Mouse (Mus musculus): ENCODE data around the gene BC025920. TPM values are rescaled to one million over a fixed set of nuclear protein-coding genes. Genes with fewer than 3 reads are reported as not detected.
"Not testable (repeated sequence)": the region's sequence is repeated elsewhere in the genome, so short reads cannot be mapped to it uniquely, and the experiment has no call there.

Gene BC025920
- polyA plus RNA-seq, 1 experiment from 2014 or later = 2.3 TPM

DNA sequence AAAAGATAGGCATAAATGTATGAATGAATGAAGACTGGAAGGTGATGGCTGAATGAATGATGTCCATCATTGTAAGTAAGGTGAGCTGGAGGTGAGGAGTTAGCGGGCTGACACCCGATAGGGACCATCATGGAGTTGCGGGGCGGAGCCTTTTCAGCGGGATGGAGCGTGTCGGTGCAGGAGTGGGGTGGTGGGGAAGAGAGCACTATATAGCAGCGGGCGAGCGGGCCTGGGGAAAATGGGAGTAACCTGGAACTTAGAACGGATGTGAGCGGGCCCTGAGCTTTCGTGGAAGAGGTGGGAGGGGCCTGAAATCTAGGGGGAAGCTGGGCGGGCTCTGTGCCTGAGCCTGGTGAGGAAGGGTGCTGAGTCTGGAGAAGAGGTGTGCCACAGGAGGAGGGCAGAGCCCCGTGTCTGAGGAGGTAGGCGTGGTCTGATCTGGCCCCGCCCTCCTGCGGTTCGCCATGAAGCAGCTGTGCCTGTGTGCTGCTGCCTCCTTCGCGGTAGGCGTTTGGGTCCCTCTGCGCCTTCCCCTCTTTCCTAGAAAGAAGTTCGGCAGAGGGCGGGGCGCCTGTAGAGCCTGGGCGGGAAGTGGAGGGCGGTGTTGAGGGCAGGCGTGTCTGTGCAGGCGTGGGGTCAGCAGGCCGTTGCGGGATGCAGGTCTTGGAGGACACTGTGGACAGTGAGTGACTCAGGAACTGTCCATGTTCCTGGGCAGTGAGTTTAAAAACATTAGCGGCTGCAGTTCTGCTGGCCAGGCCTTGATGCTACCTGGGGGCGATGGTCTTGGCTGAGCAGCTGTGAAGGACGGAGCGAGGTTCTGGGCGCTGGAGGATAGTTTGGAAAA, 27.4 kb downstream of the BC025920 start:
- H3K27ac ChIP-seq (replicated peaks) = peak overlapping the region; percentile 78
- peak overlapping the region; percentile 47 for H3K4me3 ChIP-seq (replicated peaks)
- H3K4me1 ChIP-seq = peaks cover 11% of the 10 kb centered on the region
- H3K9me3 ChIP-seq (replicated peaks) = no peaks in the 10 kb centered on the region
- H3K9ac ChIP-seq (replicated peaks) = peak overlapping the region; percentile 55
- no peaks in the 10 kb centered on the region for H3K36me3 ChIP-seq
- ATAC-seq (ENCODE audit: low FRiP score) = peak; percentile 92
- H3K4me2 ChIP-seq = peak overlapping the region; percentile 78
- WGBS = 5% methylated on average over 36 of the region's 37 CpGs
- H3K27me3 ChIP-seq (replicated peaks) = peaks cover 7% of the 10 kb centered on the region; the same call in 1 of the 2 replicates

DNA sequence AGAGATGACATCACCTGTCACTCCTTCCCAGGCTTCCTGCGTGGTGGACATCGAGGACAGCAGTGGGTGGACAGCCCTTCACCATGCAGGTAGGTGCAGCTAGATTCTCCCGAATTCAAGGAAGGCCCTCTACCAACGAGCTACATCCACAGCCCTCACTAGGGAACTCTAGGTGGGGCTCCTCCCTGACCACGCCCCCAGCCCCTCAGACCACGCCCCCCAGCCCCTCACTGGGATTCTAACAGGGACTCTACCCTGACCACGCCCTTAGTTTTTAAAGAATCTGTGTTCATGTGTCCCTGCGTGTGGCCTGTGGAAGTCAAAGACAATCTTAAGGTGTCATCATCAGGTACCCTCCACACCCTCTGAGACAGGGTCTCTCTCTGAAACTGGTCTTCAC, 30.3 kb downstream of the BC025920 start:
- peaks cover 17% of the 10 kb centered on the region for H3K4me1 ChIP-seq
- H3K9me3 ChIP-seq (replicated peaks) = no peaks in the 10 kb centered on the region
- H3K27me3 ChIP-seq (replicated peaks) = 0 out of 2 replicates have a peak, but pooled peaks cover 3% of the 10 kb centered on the region
- no peaks in the 10 kb centered on the region for H3K36me3 ChIP-seq
- no peak overlapping the region for H3K4me3 ChIP-seq (replicated peaks)
- H3K9ac ChIP-seq (replicated peaks) = no peak overlapping the region
- H3K27ac ChIP-seq (replicated peaks) = no peak overlapping the region
- ATAC-seq (ENCODE audit: low FRiP score) = no peak
- H3K4me2 ChIP-seq = no peak overlapping the region
- 26% methylated on average over 8 of the region's 8 CpGs for WGBS

GRCm38 (mm10) chr10:81638101-81638500, 32.0 kb downstream of the BC025920 start:
- Histone ChIP-seq H3K4me3 (replicated peaks) (no peak overlapping the region), H3K27ac (replicated peaks) (no peak overlapping the region), H3K4me2 (no peak overlapping the region), H3K9ac (replicated peaks) (no peak overlapping the region), H3K9me3 (replicated peaks) (no peaks in the 10 kb centered on the region), H3K36me3 (no peaks in the 10 kb centered on the region), H3K27me3 (replicated peaks) (0 out of 2 replicates have a peak, but pooled peaks cover 3% of the 10 kb centered on the region), H3K4me1 (peaks cover 34% of the 10 kb centered on the region)
- ATAC-seq (ENCODE audit: low FRiP score) = no peak
- WGBS = 70% methylated on average over 6 of the region's 6 CpGs

GRCm38 (mm10) chr10:81640825-81641224, 34.8 kb downstream of the BC025920 start:
- not testable (repeated sequence) for H3K36me3 ChIP-seq; H3K27me3 ChIP-seq (replicated peaks); H3K9me3 ChIP-seq (replicated peaks); ATAC-seq (ENCODE audit: low FRiP score); H3K27ac ChIP-seq (replicated peaks); H3K4me3 ChIP-seq (replicated peaks); H3K4me2 ChIP-seq; H3K9ac ChIP-seq (replicated peaks)
- WGBS = 41% methylated on average over 4 of the region's 4 CpGs
- H3K4me1 ChIP-seq = peaks cover 35% of the 10 kb centered on the region

DNA sequence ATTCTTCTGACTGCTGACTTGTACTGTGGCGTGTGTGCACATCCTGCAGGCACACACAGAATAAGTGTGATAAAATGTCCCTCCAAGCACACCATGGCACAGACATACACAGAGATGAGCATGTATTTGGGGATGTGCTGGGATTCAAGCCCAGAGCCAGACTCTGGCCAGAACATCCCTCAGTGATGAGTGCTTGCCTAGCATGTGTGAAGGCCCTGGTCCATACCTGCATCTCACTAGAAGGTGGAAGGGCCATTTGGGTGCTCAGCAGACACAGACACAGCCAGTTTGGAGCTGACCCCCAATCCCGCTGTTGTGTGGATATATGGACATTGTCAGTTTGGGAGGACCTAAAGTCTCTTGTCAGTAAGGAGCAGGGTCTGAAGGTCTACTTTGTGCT, 35.5 kb downstream of the BC025920 start:
- no peaks in the 10 kb centered on the region for H3K9me3 ChIP-seq (replicated peaks)
- H3K4me3 ChIP-seq (replicated peaks) = no peak overlapping the region
- 0 out of 2 replicates have a peak overlapping the region, but pooled peaks have one; percentile 86 for H3K9ac ChIP-seq (replicated peaks)
- no peak overlapping the region for H3K27ac ChIP-seq (replicated peaks)
- no peaks in the 10 kb centered on the region for H3K36me3 ChIP-seq
- WGBS = 88% methylated on average over 2 of the region's 2 CpGs
- peaks cover 35% of the 10 kb centered on the region for H3K4me1 ChIP-seq
- H3K27me3 ChIP-seq (replicated peaks) = 0 out of 2 replicates have a peak, but pooled peaks cover 3% of the 10 kb centered on the region
- no peak for ATAC-seq (ENCODE audit: low FRiP score)
- H3K4me2 ChIP-seq = peak overlapping the region; percentile 84

- 79% methylated on average over 8 of the region's 8 CpGs for WGBS
- ATAC-seq (ENCODE audit: low FRiP score) = no peak
- H3K4me3 ChIP-seq (replicated peaks) = peak overlapping the region; percentile 75
- H3K27me3 ChIP-seq (replicated peaks) = 0 out of 2 replicates have a peak, but pooled peaks cover under 1% of the 10 kb centered on the region
- H3K9ac ChIP-seq (replicated peaks) = peak overlapping the region; percentile 86
- H3K4me2 ChIP-seq = peak overlapping the region; percentile 84
- H3K36me3 ChIP-seq = no peaks in the 10 kb centered on the region
- peak overlapping the region; percentile 94 for H3K27ac ChIP-seq (replicated peaks)
- H3K4me1 ChIP-seq = peaks cover 35% of the 10 kb centered on the region
- no peaks in the 10 kb centered on the region for H3K9me3 ChIP-seq (replicated peaks)
Observed at GRCm38 (mm10) chr10:81641978-81642647, 36.0 kb downstream of the BC025920 start.

- peak overlapping the region; percentile 94 for H3K27ac ChIP-seq (replicated peaks)
- ATAC-seq (ENCODE audit: low FRiP score) = no peak; the same call in 1 of the 2 replicates
Observed at GRCm38 (mm10) chr10:81642648-81643448, 36.8 kb downstream of the BC025920 start.

DNA sequence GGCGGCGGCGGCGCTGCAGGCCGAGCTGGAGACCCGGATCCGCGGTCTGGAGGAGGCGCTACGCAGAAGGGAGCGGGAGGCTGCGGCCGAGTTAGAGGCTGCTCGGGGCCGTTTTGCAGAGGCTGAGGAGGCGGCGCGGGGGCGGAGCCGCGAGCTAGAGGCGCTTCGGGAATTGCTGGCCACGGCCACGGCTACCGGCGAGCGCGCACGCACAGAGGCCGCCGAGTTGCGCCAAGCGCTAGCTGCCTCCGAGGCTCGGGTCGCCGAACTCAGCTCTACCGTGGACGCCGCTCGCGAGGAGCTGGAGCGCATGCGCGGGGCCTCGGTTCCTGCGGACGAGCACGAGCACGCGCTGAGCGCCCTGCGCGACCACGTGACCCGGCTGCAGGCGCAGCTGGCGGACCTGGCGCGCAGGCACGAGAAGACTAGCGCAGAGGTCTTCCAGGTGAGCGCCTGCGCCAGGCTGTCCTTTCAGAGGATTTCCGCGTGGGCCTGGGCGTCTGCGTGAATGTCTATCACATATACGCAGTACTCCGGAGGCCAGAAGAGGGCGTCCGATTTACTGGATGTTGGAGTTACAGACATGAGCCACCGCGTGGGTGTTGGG, 37.5 kb downstream of the BC025920 start:
- Histone ChIP-seq H3K36me3 (no peaks in the 10 kb centered on the region), H3K4me1 (peaks cover 37% of the 10 kb centered on the region), H3K27me3 (replicated peaks) (no peaks in the 10 kb centered on the region), H3K27ac (replicated peaks) (peak overlapping the region; percentile 94), H3K4me2 (peak overlapping the region; percentile 84), H3K9me3 (replicated peaks) (no peaks in the 10 kb centered on the region), H3K9ac (replicated peaks) (peak overlapping the region; percentile 86), H3K4me3 (replicated peaks) (peak overlapping the region; percentile 75)
- peak; percentile 91 for ATAC-seq (ENCODE audit: low FRiP score)
- under 1% methylated on average over 70 of the region's 75 CpGs for WGBS

More at GRCm38 (mm10) chr10:81642648-81643448, 36.8 kb downstream of the BC025920 start:
- Histone ChIP-seq H3K4me1 (peaks cover 35% of the 10 kb centered on the region), H3K4me2 (peak overlapping the region; percentile 84), H3K9me3 (replicated peaks) (no peaks in the 10 kb centered on the region), H3K9ac (replicated peaks) (peak overlapping the region; percentile 86), H3K36me3 (no peaks in the 10 kb centered on the region), H3K4me3 (replicated peaks) (peak overlapping the region; percentile 75), H3K27me3 (replicated peaks) (no peaks in the 10 kb centered on the region)
- 18% methylated on average over 24 of the region's 24 CpGs for WGBS

GRCm38 (mm10) chr10:81644162-81644561, 38.1 kb downstream of the BC025920 start:
- peak overlapping the region; percentile 75 for H3K4me3 ChIP-seq (replicated peaks)
- no peaks in the 10 kb centered on the region for H3K9me3 ChIP-seq (replicated peaks)
- no peaks in the 10 kb centered on the region for H3K36me3 ChIP-seq
- H3K4me2 ChIP-seq = peak overlapping the region; percentile 84
- no peaks in the 10 kb centered on the region for H3K27me3 ChIP-seq (replicated peaks)
- peak; percentile 4; the same call in 1 of the 2 replicates for ATAC-seq (ENCODE audit: low FRiP score)
- WGBS = 60% methylated on average over 2 of the region's 2 CpGs
- H3K4me1 ChIP-seq = peaks cover 39% of the 10 kb centered on the region
- H3K9ac ChIP-seq (replicated peaks) = peak overlapping the region; percentile 86
- H3K27ac ChIP-seq (replicated peaks) = peak overlapping the region; percentile 94

GRCm38 (mm10) chr10:81644716-81645115, 38.6 kb downstream of the BC025920 start:
- Histone ChIP-seq H3K36me3 (no peaks in the 10 kb centered on the region), H3K9me3 (replicated peaks) (no peaks in the 10 kb centered on the region), H3K4me1 (peaks cover 39% of the 10 kb centered on the region), H3K4me2 (peak overlapping the region; percentile 84; the same call in 1 of the 2 replicates), H3K9ac (replicated peaks) (no peak overlapping the region; the same call in 1 of the 2 replicates), H3K27ac (replicated peaks) (0 out of 2 replicates have a peak overlapping the region, but pooled peaks have one; percentile 94), H3K4me3 (replicated peaks) (no peak overlapping the region), H3K27me3 (replicated peaks) (no peaks in the 10 kb centered on the region)
- ATAC-seq (ENCODE audit: low FRiP score) = no peak
- WGBS = 92% methylated on average over 18 of the region's 18 CpGs

- H3K4me2 ChIP-seq = no peak overlapping the region
- no peaks in the 10 kb centered on the region for H3K36me3 ChIP-seq
- H3K4me3 ChIP-seq (replicated peaks) = no peak overlapping the region
- 89% methylated on average over 4 of the region's 4 CpGs for WGBS
- H3K9ac ChIP-seq (replicated peaks) = no peak overlapping the region
- no peak overlapping the region for H3K27ac ChIP-seq (replicated peaks)
- no peaks in the 10 kb centered on the region for H3K27me3 ChIP-seq (replicated peaks)
- peaks cover 44% of the 10 kb centered on the region for H3K4me1 ChIP-seq
- ATAC-seq (ENCODE audit: low FRiP score) = no peak
- H3K9me3 ChIP-seq (replicated peaks) = no peaks in the 10 kb centered on the region
Observed at GRCm38 (mm10) chr10:81645391-81645790, 39.3 kb downstream of the BC025920 start.

Measured in neural tube, embryonic 15.5 days (tissue).